Mouse (Mus musculus) CD8-positive naive resting alpha-beta T cell, adult 2 months (primary cell): ENCODE results near the gene Zfp936.
"Not testable (repeated sequence)": the region's sequence is repeated elsewhere in the genome, so short reads cannot be mapped to it uniquely, and the experiment has no call there.

ENCODE experiments used
- DNase-seq, 2 experiments: peaks; one replicate each; pipeline ENCODE4 v3.0.0; 2022; ENCODE audit warnings: low read depth in 2 of 2, low spot score in 2 of 2

The Zfp936 gene

GRCm38 (mm10) chr7:43113929-43114328, at the start of gene Zfp936:
Zfp936 (plus strand) TSS chr7:43114229.
- DNase-seq: not testable (repeated sequence)

DNA sequence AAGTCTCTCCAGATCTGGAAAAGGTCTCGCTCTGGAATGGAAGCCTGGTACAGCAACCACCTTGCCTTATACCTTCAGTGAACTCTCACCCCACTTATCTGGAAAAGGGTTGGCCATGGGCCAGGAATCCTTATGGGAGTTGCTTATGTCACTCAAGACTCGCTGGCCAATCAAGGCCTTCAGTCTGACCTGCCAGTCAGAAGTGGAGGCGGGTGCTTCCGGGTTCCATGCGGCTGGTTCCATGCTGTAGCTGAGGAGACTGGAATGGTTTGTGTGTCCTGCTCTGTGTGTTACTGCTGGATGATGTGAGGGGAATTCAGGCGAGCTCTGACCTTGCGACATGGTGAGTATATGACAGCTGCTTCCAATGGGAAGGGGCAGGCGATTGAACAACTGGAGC, 36.2 kb upstream of the Zfp936 start:
- DNase-seq: no peak

GRCm38 (mm10) chr7:43128691-43129090, 14.7 kb downstream of the Zfp936 start:
- not testable (repeated sequence) for DNase-seq

GRCm38 (mm10) chr7:43164121-43164520, 50.1 kb downstream of the Zfp936 start:
- not testable (repeated sequence) for DNase-seq

DNA sequence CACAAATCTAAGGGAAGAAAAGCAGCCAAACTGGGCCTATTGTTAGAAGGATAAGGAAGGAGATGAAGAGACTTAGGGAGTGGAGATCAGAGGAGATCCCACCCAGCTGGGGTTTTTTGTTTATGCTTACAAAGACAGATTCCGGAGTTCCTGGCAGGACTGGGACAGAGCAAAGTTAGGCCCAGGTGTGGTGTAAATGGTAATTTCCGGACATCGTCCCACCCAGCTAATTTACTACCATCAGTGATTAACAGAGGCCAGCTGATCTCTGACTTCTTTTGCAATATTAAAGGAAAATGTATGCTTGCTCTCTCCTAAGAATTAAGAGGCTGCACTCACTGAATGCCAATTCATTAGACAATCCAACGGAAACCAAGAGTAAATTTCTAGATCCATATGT, 53.1 kb downstream of the Zfp936 start:
- DNase-seq: not testable (repeated sequence)

DNA sequence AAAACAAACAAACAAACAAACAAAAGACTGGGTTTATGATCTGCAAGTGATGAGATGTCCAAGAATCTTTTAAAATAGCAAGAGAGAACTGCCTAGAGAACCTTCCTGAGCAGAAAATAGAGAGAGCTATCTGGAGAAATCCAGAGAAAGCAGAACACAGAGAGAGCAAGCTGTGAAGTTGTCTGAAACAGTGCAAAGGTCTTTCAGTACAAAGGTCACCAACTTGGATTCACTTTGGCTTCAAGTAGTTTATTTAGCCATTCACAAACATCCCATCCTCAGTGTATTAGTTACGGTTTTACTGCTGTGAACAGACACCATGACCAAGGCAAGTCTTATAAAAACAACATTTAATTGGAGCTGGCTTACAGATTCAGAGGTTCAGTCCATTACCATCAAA, 53.8 kb downstream of the Zfp936 start:
- DNase-seq: not testable (repeated sequence)

- not testable (repeated sequence) for DNase-seq
Observed at GRCm38 (mm10) chr7:43168212-43168611, 54.2 kb downstream of the Zfp936 start.

- no peak for DNase-seq
Observed at GRCm38 (mm10) chr7:43177003-43177702, 63.1 kb downstream of the Zfp936 start.

DNA sequence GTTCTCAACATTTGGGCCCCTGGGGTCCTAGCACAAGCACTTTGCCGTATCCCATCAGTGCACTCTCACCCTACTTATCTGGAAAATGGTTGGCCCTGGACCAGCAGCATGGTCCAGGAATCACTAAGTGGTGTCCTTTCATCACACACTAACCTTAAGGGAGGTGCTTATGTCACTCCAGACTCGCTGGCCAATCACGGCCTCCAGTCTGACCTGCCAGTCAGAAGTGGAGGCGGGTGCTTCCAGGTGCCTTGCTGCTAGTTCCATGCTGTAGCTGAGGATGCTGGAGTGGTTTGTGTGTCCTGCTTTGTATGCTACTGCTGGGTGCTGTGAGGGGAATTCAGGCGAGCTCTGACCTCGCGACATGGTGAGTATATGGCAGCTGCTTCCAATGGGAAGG, 99.8 kb downstream of the Zfp936 start:
- DNase-seq: not testable (repeated sequence)
